Mouse (Mus musculus): ENCODE measurements around the gene Trim2. TPM values are rescaled to one million over a fixed set of nuclear protein-coding genes. Genes with fewer than 3 reads are reported as not detected.

Trim2 gene
- polyA plus RNA-seq, 1 experiment from 2014 or later: 23.0 TPM

DNA sequence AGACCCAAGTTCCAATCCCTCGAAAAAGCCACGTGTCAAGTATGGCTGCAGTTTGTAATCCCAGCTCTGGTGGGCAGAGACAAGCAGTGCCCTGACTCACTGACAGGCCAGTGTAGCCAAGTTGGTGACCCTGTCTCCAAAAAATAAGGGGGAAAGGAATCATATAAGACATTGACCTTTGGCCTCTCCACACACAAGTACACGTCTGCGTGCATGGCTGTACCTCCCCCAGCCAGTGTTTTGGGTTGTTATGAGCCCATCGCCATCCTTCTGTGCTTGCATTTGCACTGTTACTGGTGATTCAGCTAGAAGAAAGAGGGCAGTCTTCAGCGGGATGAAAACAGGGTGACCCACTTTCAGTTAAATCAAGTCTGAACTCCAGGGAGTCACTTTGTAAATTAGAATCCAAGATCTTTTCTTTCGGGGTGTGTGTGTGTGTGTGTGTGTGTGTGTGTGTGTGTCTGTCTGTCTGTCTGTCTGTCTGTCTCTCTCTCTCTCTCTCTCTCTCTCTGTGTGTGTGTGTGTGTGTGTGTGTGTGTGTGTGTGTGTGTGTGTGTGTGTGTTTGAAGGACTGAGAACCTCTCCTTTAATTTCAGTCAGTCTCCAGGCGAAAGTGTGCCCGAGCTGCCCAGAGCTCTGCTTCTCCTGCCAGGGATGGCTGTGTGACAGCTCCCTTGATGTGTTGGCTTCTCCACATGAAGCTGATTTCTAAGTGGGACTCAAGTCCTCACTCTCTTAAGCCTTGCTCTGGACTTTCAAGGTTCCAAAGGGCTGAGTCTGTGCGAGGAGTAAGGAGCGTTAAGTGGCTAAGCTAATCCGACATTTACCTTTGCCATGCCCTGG lies 89.3 kb downstream of the Trim2 start:
- TF ChIP-seq CTCF (IDR thresholded peaks at IDR 0.05; ENCODE audit: low read depth): no peak
- H3K4me1 ChIP-seq (replicated peaks; ENCODE audit: insufficient read depth, low read length): peaks cover 6% of the 10 kb centered on the region; the same call in 1 of the 2 replicates
- no peak overlapping the region for H3K9ac ChIP-seq (ENCODE audit: low read depth, low read length)
- ATAC-seq (replicated peaks; ENCODE audit: low FRiP score, low read depth): no peak
- no peaks in the 10 kb centered on the region for H3K36me3 ChIP-seq (ENCODE audit: insufficient read depth, low read length)
- H3K27ac ChIP-seq: no peak overlapping the region
- no peaks in the 10 kb centered on the region for H3K9me3 ChIP-seq (replicated peaks; ENCODE audit: low read length)
- H3K4me3 ChIP-seq (replicated peaks; ENCODE audit: low read depth, low read length): no peak overlapping the region
- WGBS: 77% methylated on average over 12 of the region's 12 CpGs
- no peak overlapping the region for H3K4me2 ChIP-seq (ENCODE audit: low read length)
- no peak for DNase-seq (ENCODE audit: low spot score)
- H3K27me3 ChIP-seq (ENCODE audit: insufficient read depth, low read length): no peaks in the 10 kb centered on the region

DNA sequence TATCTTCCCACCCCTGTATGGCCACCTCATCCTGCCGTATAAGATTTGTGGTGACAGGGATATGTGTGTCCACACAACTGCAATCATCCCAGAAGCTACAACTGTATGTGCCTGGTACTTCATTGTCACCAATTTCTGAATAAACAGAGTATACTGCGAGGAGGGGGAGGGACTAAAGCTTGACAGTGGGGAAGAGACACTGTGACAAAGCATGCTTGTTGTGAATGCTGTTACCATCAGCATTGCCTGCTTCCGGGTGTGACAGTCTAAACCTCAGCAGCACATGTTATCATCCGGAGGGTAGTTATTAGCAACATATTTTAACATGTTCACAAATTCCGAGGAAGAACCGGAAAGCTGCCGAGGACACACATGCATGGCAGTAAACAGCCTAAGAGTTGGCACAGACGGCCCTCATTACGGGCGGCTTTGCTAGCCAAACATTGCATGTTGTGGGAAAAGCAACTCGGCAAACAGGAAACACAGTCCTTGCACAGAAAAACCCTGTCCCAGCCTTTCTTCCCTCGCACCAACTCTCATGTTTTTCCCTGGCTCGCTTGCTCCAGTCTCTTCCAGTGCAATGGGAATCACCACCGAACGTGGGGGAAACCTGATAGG lies 90.8 kb downstream of the Trim2 start:
- no peak overlapping the region for H3K4me2 ChIP-seq (ENCODE audit: low read length)
- WGBS: 73% methylated on average over 15 of the region's 15 CpGs
- H3K36me3 ChIP-seq (ENCODE audit: insufficient read depth, low read length): no peaks in the 10 kb centered on the region
- H3K4me1 ChIP-seq (replicated peaks; ENCODE audit: insufficient read depth, low read length): peaks cover 6% of the 10 kb centered on the region; the same call in 1 of the 2 replicates
- no peak for ATAC-seq (replicated peaks; ENCODE audit: low FRiP score, low read depth)
- no peaks in the 10 kb centered on the region for H3K9me3 ChIP-seq (replicated peaks; ENCODE audit: low read length)
- no peak for TF ChIP-seq CTCF (IDR thresholded peaks at IDR 0.05; ENCODE audit: low read depth)
- no peak for DNase-seq (ENCODE audit: low spot score)
- no peak overlapping the region for H3K9ac ChIP-seq (ENCODE audit: low read depth, low read length)
- H3K27ac ChIP-seq: no peak overlapping the region
- H3K27me3 ChIP-seq (ENCODE audit: insufficient read depth, low read length): no peaks in the 10 kb centered on the region
- H3K4me3 ChIP-seq (replicated peaks; ENCODE audit: low read depth, low read length): no peak overlapping the region

DNA sequence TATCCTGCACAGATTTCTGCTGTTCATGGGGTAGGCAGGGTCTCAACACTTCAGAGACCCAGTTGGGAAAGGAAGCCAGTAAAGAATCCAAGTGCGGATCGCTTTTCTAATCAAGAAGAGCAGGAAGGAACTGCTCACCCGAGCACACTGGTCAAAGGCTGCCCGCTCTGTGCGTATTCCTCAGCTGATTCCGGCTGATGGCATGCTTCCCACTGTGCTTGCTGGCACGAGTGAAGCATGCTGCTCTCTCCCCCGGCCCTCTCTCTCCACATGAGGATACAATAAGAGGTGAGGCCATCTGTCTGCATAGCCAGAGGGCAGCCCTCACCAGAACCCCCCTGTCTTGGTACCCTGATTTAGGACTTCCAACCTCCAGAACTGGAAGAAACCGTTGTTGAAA lies 91.4 kb downstream of the Trim2 start:
- Histone ChIP-seq H3K9me3 (replicated peaks; ENCODE audit: low read length) (no peaks in the 10 kb centered on the region), H3K4me3 (replicated peaks; ENCODE audit: low read depth, low read length) (no peak overlapping the region), H3K9ac (ENCODE audit: low read depth, low read length) (no peak overlapping the region), H3K4me2 (ENCODE audit: low read length) (no peak overlapping the region), H3K27me3 (ENCODE audit: insufficient read depth, low read length) (no peaks in the 10 kb centered on the region), H3K36me3 (ENCODE audit: insufficient read depth, low read length) (no peaks in the 10 kb centered on the region), H3K27ac (no peak overlapping the region), H3K4me1 (replicated peaks; ENCODE audit: insufficient read depth, low read length) (peaks cover 6% of the 10 kb centered on the region; the same call in 1 of the 2 replicates)
- no peak for ATAC-seq (replicated peaks; ENCODE audit: low FRiP score, low read depth)
- no peak for DNase-seq (ENCODE audit: low spot score)
- TF ChIP-seq CTCF (IDR thresholded peaks at IDR 0.05; ENCODE audit: low read depth): no peak
- WGBS: 59% methylated on average over 9 of the region's 9 CpGs

DNA sequence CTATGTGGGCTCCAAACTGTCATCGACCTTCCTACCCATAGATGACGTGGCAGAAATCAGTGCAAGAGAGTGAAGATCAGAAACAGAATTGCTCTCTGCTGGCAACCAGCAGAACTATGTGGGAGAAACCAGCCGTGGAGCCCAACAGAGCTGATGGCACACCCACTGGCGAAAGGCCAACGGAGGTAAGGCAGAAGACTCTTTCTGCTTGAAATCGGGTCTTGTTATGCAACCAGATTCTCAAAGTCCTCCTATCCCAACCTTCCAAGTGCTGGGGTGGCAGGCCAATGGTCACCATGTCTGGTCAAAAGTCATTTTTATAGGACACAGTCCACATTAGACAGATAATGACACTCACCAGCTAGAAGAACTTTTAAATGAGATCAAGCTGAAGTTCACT lies 92.2 kb downstream of the Trim2 start:
- DNase-seq (ENCODE audit: low spot score) (no peak), ATAC-seq (replicated peaks; ENCODE audit: low FRiP score, low read depth) (0 out of 2 replicates have a peak, but pooled peaks have one; percentile 25)
- Histone ChIP-seq H3K27ac (no peak overlapping the region), H3K4me3 (replicated peaks; ENCODE audit: low read depth, low read length) (no peak overlapping the region), H3K36me3 (ENCODE audit: insufficient read depth, low read length) (no peaks in the 10 kb centered on the region), H3K27me3 (ENCODE audit: insufficient read depth, low read length) (no peaks in the 10 kb centered on the region), H3K4me2 (ENCODE audit: low read length) (no peak overlapping the region), H3K4me1 (replicated peaks; ENCODE audit: insufficient read depth, low read length) (no peaks in the 10 kb centered on the region; the same call in 1 of the 2 replicates), H3K9me3 (replicated peaks; ENCODE audit: low read length) (no peaks in the 10 kb centered on the region), H3K9ac (ENCODE audit: low read depth, low read length) (no peak overlapping the region)
- 77% methylated on average over 6 of the region's 6 CpGs for WGBS
- TF ChIP-seq CTCF (IDR thresholded peaks at IDR 0.05; ENCODE audit: low read depth): no peak

DNA sequence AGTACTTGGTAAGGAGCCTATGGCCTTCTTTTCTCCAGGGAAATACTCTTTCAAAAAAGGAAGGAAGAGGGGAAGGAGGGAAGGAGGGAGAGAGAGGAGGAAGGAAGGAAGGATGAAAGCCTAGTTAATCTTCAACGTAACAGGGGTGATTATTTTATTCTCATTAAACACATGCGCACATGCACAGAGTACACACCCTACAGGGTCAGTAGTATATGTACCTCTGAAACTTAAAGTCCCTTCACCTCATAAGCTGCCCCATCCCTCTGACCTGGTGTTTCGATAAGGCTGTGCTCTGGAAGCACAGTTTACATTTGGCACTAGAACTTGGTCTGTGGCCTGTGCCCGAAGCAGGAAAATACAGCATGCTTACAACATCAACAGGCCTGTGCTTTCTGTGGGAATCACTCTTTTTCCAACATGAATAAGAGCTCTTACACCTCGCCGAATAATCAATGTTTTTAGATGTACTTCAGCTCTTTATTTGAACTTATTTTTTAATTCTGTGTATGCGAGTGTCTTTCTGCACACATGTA lies 95.3 kb downstream of the Trim2 start:
- H3K9ac ChIP-seq (ENCODE audit: low read depth, low read length): no peak overlapping the region
- H3K27me3 ChIP-seq (ENCODE audit: insufficient read depth, low read length): no peaks in the 10 kb centered on the region
- no peak overlapping the region for H3K4me3 ChIP-seq (replicated peaks; ENCODE audit: low read depth, low read length)
- no peak for DNase-seq (ENCODE audit: low spot score)
- no peak overlapping the region for H3K4me2 ChIP-seq (ENCODE audit: low read length)
- H3K4me1 ChIP-seq (replicated peaks; ENCODE audit: insufficient read depth, low read length): no peaks in the 10 kb centered on the region
- H3K27ac ChIP-seq: no peak overlapping the region
- WGBS: 75% methylated on average over 7 of the region's 7 CpGs
- no peaks in the 10 kb centered on the region for H3K9me3 ChIP-seq (replicated peaks; ENCODE audit: low read length)
- H3K36me3 ChIP-seq (ENCODE audit: insufficient read depth, low read length): no peaks in the 10 kb centered on the region
- TF ChIP-seq CTCF (IDR thresholded peaks at IDR 0.05; ENCODE audit: low read depth): no peak
- ATAC-seq (replicated peaks; ENCODE audit: low FRiP score, low read depth): no peak

DNA sequence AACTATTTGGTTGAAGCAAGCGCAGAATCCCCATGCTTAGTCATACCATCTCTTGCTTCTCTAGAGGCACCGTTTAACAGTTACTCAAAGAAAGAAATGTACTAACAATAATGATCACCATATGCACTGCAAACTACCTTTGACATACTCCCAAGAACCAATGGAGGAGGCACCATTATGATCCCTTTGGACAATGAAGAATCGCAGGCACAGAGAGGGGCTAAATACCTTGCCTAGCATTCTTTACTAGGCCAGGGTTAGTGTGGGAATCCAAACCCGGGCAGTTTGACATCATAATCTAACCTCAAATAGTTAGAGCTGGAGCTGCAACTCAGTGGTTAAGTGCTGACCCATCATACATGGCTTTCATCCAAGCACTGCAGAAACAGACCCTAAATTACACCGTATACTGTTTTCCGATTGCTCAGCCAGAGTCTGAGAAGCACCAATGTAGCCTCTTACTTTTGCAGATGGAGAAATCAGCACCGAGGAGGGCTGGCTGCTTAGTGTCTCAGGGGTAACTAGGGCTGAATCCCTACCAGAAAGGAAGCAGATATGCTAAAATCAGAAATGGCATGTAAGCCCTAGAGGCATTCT lies 97.7 kb downstream of the Trim2 start:
- H3K9ac ChIP-seq (ENCODE audit: low read depth, low read length): no peak overlapping the region
- ATAC-seq (replicated peaks; ENCODE audit: low FRiP score, low read depth) (no peak), DNase-seq (ENCODE audit: low spot score) (no peak)
- no peak overlapping the region for H3K4me3 ChIP-seq (replicated peaks; ENCODE audit: low read depth, low read length)
- no peaks in the 10 kb centered on the region for H3K27me3 ChIP-seq (ENCODE audit: insufficient read depth, low read length)
- TF ChIP-seq CTCF (IDR thresholded peaks at IDR 0.05; ENCODE audit: low read depth): no peak
- no peaks in the 10 kb centered on the region for H3K4me1 ChIP-seq (replicated peaks; ENCODE audit: insufficient read depth, low read length)
- H3K4me2 ChIP-seq (ENCODE audit: low read length): no peak overlapping the region
- 0 out of 2 replicates have a peak, but pooled peaks cover 4% of the 10 kb centered on the region for H3K36me3 ChIP-seq (ENCODE audit: insufficient read depth, low read length)
- H3K9me3 ChIP-seq (replicated peaks; ENCODE audit: low read length): no peaks in the 10 kb centered on the region
- 83% methylated on average over 7 of the region's 7 CpGs for WGBS
- H3K27ac ChIP-seq: no peak overlapping the region

All from kidney, postnatal 0 days (tissue).